Mouse (Mus musculus): ENCODE data around the gene Ccer2. TPM values are rescaled to one million over a fixed set of nuclear protein-coding genes. Genes with fewer than 3 reads are reported as not detected.

Gene Ccer2
- polyA plus RNA-seq, 1 experiment from 2014 or later, result not detected

DNA sequence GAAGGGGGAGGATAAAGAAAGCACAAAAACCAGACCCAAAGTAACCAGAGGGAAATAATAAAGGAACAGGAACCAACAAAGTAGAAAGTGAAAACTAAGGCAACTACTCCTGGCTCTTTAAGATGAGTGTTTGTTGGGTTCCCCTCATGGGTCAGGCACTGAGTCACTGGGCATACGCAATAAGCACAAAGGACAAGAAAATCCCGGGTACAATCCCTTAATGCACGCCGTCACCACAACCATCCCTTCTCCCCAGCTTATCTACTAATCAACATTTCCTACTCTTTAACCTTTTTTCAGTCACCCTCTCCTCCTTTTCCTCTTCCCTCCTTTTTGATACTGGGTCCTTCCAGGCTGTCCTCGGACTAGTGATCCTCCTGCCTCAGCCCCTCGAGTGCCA lies 9.2 kb downstream of the Ccer2 start:
- H3K36me3 ChIP-seq, result peaks cover 24% of the 10 kb centered on the region
- no peaks in the 10 kb centered on the region for H3K9me3 ChIP-seq (replicated peaks)
- H3K4me3 ChIP-seq, result peak overlapping the region; percentile 84
- no peaks in the 10 kb centered on the region for H3K27me3 ChIP-seq (ENCODE audit: low read depth, poor library complexity, severe bottlenecking)
- no peak for DNase-seq (ENCODE audit: low spot score)
- peaks cover 35% of the 10 kb centered on the region for H3K4me1 ChIP-seq
- WGBS, result 88% methylated on average over 6 of the region's 6 CpGs
- no peak overlapping the region for H3K27ac ChIP-seq (replicated peaks)

GRCm38 (mm10) chr7:28766173-28766879 lies 10.4 kb downstream of the Ccer2 start, which contains the start of gene Sirt2:
TSS of gene Sirt2 (plus strand) at chr7:28766735.
- peak within 1 kb of the TSS; percentile 84 for H3K27ac ChIP-seq (replicated peaks)
- H3K4me3 ChIP-seq, result peak within 1 kb of the TSS; percentile 84
- peaks cover 35% of the 10 kb centered on the region for H3K4me1 ChIP-seq
- 1% methylated on average over 45 of the region's 45 CpGs for WGBS
- no peaks in the 10 kb centered on the region for H3K9me3 ChIP-seq (replicated peaks)
- H3K27me3 ChIP-seq (ENCODE audit: low read depth, poor library complexity, severe bottlenecking), result no peaks in the 10 kb centered on the region
- H3K36me3 ChIP-seq, result peaks cover 13% of the 10 kb centered on the region
- DNase-seq (ENCODE audit: low spot score), result peak; percentile 98

DNA sequence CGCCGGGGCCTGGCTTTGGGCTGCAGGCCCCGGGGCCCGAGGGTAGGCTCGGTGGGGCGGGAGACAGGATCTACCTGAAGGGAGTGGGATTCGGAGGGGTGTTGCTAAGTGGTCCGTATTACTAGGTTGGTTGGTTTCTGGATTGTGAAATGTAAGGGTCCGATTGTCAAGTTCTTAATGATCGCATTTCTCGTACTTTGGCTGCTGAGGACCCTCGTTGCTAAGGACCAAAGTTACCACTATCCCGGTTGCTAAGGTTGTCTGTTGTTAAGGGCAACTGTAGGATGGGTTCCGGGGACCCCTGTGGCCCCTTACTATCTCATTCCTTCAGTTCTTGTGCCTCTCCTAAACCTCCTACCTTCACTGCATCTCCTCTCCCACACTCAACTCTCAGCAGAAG lies 10.9 kb downstream of the Ccer2 start:
- WGBS, result 4% methylated on average over 14 of the region's 14 CpGs
- DNase-seq (ENCODE audit: low spot score), result no peak
- Histone ChIP-seq H3K4me1 (peaks cover 35% of the 10 kb centered on the region), H3K9me3 (replicated peaks) (no peaks in the 10 kb centered on the region), H3K4me3 (peak overlapping the region; percentile 84), H3K36me3 (peaks cover 11% of the 10 kb centered on the region), H3K27ac (replicated peaks) (peak overlapping the region; percentile 84), H3K27me3 (ENCODE audit: low read depth, poor library complexity, severe bottlenecking) (no peaks in the 10 kb centered on the region)

- Histone ChIP-seq H3K4me1 (peaks cover 35% of the 10 kb centered on the region), H3K36me3 (peaks cover 14% of the 10 kb centered on the region), H3K27ac (replicated peaks) (peak within 1 kb of the TSS; percentile 84), H3K9me3 (replicated peaks) (no peaks in the 10 kb centered on the region), H3K27me3 (ENCODE audit: low read depth, poor library complexity, severe bottlenecking) (no peaks in the 10 kb centered on the region), H3K4me3 (peak within 1 kb of the TSS; percentile 84)
- no peak for DNase-seq (ENCODE audit: low spot score)
- WGBS, result 70% methylated on average over 7 of the region's 7 CpGs
These were observed 11.5 kb downstream of the Ccer2 start, which contains the start of gene Nfkbib for GRCm38 (mm10) chr7:28767462-28767965. TSS of gene Nfkbib (minus strand) at chr7:28767512.

- Histone ChIP-seq H3K4me1 (peaks cover 43% of the 10 kb centered on the region), H3K27ac (replicated peaks) (no peak overlapping the region), H3K4me3 (no peak overlapping the region), H3K27me3 (ENCODE audit: low read depth, poor library complexity, severe bottlenecking) (no peaks in the 10 kb centered on the region), H3K36me3 (peaks cover 19% of the 10 kb centered on the region), H3K9me3 (replicated peaks) (no peaks in the 10 kb centered on the region)
- DNase-seq (ENCODE audit: low spot score), result no peak
- 92% methylated on average over 9 of the region's 9 CpGs for WGBS
These were observed 13.5 kb downstream of the Ccer2 start for GRCm38 (mm10) chr7:28769414-28769958.

- Histone ChIP-seq H3K4me3 (no peak overlapping the region), H3K27ac (replicated peaks) (no peak overlapping the region), H3K4me1 (peaks cover 36% of the 10 kb centered on the region), H3K9me3 (replicated peaks) (no peaks in the 10 kb centered on the region), H3K27me3 (ENCODE audit: low read depth, poor library complexity, severe bottlenecking) (no peaks in the 10 kb centered on the region), H3K36me3 (peaks cover 23% of the 10 kb centered on the region)
- WGBS, result 91% methylated on average over 3 of the region's 3 CpGs
- DNase-seq (ENCODE audit: low spot score), result no peak
These were observed 14.3 kb downstream of the Ccer2 start for GRCm38 (mm10) chr7:28770309-28770708.

- H3K4me3 ChIP-seq, result no peak overlapping the region
These were observed 15.9 kb downstream of the Ccer2 start for GRCm38 (mm10) chr7:28771867-28772266.

GRCm38 (mm10) chr7:28773163-28773562 lies 17.2 kb downstream of the Ccer2 start:
- Histone ChIP-seq H3K27me3 (ENCODE audit: low read depth, poor library complexity, severe bottlenecking) (no peaks in the 10 kb centered on the region), H3K9me3 (replicated peaks) (no peaks in the 10 kb centered on the region), H3K27ac (replicated peaks) (no peak overlapping the region), H3K36me3 (peaks cover 31% of the 10 kb centered on the region), H3K4me3 (no peak overlapping the region), H3K4me1 (peaks cover 17% of the 10 kb centered on the region)
- no peak for DNase-seq (ENCODE audit: low spot score)
- 82% methylated on average over 3 of the region's 3 CpGs for WGBS

More at GRCm38 (mm10) chr7:28771867-28772266, 15.9 kb downstream of the Ccer2 start:
- no peak for DNase-seq (ENCODE audit: low spot score)
- H3K27me3 ChIP-seq (ENCODE audit: low read depth, poor library complexity, severe bottlenecking), result no peaks in the 10 kb centered on the region
- 92% methylated on average over 11 of the region's 11 CpGs for WGBS
- H3K9me3 ChIP-seq (replicated peaks), result no peaks in the 10 kb centered on the region
- H3K27ac ChIP-seq (replicated peaks), result no peak overlapping the region
- H3K36me3 ChIP-seq, result peaks cover 27% of the 10 kb centered on the region
- H3K4me1 ChIP-seq, result peaks cover 28% of the 10 kb centered on the region

GRCm38 (mm10) chr7:28774164-28774563 lies 18.2 kb downstream of the Ccer2 start:
- no peaks in the 10 kb centered on the region for H3K27me3 ChIP-seq (ENCODE audit: low read depth, poor library complexity, severe bottlenecking)
- peak overlapping the region; percentile 52; the same call in 1 of the 2 replicates for H3K27ac ChIP-seq (replicated peaks)
- DNase-seq (ENCODE audit: low spot score), result no peak
- no peaks in the 10 kb centered on the region for H3K9me3 ChIP-seq (replicated peaks)
- H3K4me1 ChIP-seq, result peaks cover 11% of the 10 kb centered on the region
- 81% methylated on average over 12 of the region's 12 CpGs for WGBS
- no peak overlapping the region for H3K4me3 ChIP-seq
- H3K36me3 ChIP-seq, result peaks cover 31% of the 10 kb centered on the region

GRCm38 (mm10) chr7:28775129-28775528 lies 19.2 kb downstream of the Ccer2 start:
- Histone ChIP-seq H3K4me3 (no peak overlapping the region), H3K4me1 (peaks cover 9% of the 10 kb centered on the region), H3K27ac (replicated peaks) (no peak overlapping the region), H3K36me3 (peaks cover 31% of the 10 kb centered on the region), H3K9me3 (replicated peaks) (no peaks in the 10 kb centered on the region), H3K27me3 (ENCODE audit: low read depth, poor library complexity, severe bottlenecking) (no peaks in the 10 kb centered on the region)
- WGBS, result 93% methylated on average over 7 of the region's 7 CpGs
- no peak for DNase-seq (ENCODE audit: low spot score)

DNA sequence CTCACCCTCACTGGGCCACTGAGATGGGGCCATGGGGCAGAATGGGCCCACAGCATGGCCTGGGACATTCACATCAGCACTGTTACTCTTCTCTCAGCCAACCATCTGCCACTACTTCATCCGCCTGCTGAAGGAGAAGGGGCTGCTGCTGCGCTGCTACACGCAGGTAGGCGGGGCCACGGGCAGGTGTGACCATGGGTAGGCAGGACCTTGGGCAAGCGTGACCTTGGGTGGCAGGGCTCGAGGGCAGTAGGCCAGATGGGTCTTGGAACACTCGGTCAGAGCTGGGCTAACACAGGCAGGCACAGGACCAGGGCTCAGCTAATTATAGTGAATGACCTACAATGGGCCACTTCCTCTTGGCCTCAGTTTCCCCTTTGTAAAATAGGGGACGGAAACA lies 22.9 kb downstream of the Ccer2 start:
- H3K27ac ChIP-seq (replicated peaks), result no peak overlapping the region
- no peaks in the 10 kb centered on the region for H3K9me3 ChIP-seq (replicated peaks)
- no peak for DNase-seq (ENCODE audit: low spot score)
- WGBS, result 84% methylated on average over 9 of the region's 9 CpGs
- H3K27me3 ChIP-seq (ENCODE audit: low read depth, poor library complexity, severe bottlenecking), result no peaks in the 10 kb centered on the region
- peaks cover 19% of the 10 kb centered on the region for H3K4me1 ChIP-seq
- H3K36me3 ChIP-seq, result peaks cover 26% of the 10 kb centered on the region
- H3K4me3 ChIP-seq, result no peak overlapping the region

GRCm38 (mm10) chr7:28780067-28780658 lies 24.2 kb downstream of the Ccer2 start:
- Histone ChIP-seq H3K4me1 (peaks cover 22% of the 10 kb centered on the region), H3K27ac (replicated peaks) (peak overlapping the region; percentile 66)
- 48% methylated on average over 6 of the region's 6 CpGs for WGBS

DNA sequence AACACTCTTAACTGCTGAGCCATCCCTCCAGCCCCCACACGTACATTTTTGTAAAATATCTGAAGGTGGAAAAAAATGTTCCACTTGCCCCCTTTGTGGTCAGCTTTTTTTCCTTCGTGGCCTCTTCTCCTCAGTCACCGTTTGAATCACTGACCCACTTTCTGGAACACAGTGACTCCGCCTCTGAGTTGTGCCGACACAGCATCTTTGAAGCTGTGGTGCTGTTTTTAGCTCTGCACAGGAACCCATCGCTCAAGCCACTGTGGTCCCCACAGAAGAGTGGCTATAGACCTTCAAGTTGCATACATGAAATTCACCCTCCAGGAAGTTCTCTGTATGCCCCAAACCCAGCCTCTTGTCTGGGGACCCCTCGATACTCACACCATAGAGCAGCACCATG lies 24.9 kb downstream of the Ccer2 start:
- Histone ChIP-seq H3K4me3 (no peak overlapping the region), H3K4me1 (peaks cover 22% of the 10 kb centered on the region), H3K9me3 (replicated peaks) (no peaks in the 10 kb centered on the region), H3K27me3 (ENCODE audit: low read depth, poor library complexity, severe bottlenecking) (no peaks in the 10 kb centered on the region), H3K36me3 (peaks cover 28% of the 10 kb centered on the region), H3K27ac (replicated peaks) (peak overlapping the region; percentile 66; the same call in 1 of the 2 replicates)
- DNase-seq (ENCODE audit: low spot score), result no peak
- WGBS, result 87% methylated on average over 7 of the region's 7 CpGs

More at GRCm38 (mm10) chr7:28780067-28780658, 24.2 kb downstream of the Ccer2 start:
- peaks cover 22% of the 10 kb centered on the region for H3K36me3 ChIP-seq
- no peaks in the 10 kb centered on the region for H3K27me3 ChIP-seq (ENCODE audit: low read depth, poor library complexity, severe bottlenecking)
- H3K4me3 ChIP-seq, result no peak overlapping the region
- no peaks in the 10 kb centered on the region for H3K9me3 ChIP-seq (replicated peaks)
- DNase-seq (ENCODE audit: low spot score), result peak; percentile 84

Data from midbrain, embryonic 10.5 days (tissue).